Mouse (Mus musculus) thymus, postnatal 0 days (tissue): Measurements from ENCODE around the gene Tmem117. TPM values are rescaled to one million over a fixed set of nuclear protein-coding genes. Genes with fewer than 3 reads are reported as not detected.

Experiments
- DNase-seq: peaks from one replicate; pipeline ENCODE4 v3.0.0-alpha.2; 2015; ENCODE audit warnings: low spot score
- polyA plus RNA-seq: library from polyadenylated mRNA; unstranded; fragments of >200 nt; fragmentation: Nextera tagmentation; extraction: Ambion mirVana; gene quantifications from 2 replicates; pipeline ENCODE4 v1.2.1, GENCODE M21; 2015

The Tmem117 gene
- polyA plus RNA-seq, 1 experiment from 2014 or later = 0.55 TPM

- no peak for DNase-seq
Measured at GRCm38 (mm10) chr15:95005121-95005824, 376.2 kb downstream of the Tmem117 start.

- no peak for DNase-seq
Measured at GRCm38 (mm10) chr15:95022251-95022650, 393.2 kb downstream of the Tmem117 start.

- DNase-seq = no peak
Measured at GRCm38 (mm10) chr15:95024401-95024800, 395.4 kb downstream of the Tmem117 start.

- DNase-seq = no peak
Measured at GRCm38 (mm10) chr15:95028862-95029486, 399.9 kb downstream of the Tmem117 start.

GRCm38 (mm10) chr15:95029487-95029875 is 400.4 kb downstream of the Tmem117 start:
- no peak for DNase-seq

GRCm38 (mm10) chr15:95042437-95042836 is 413.4 kb downstream of the Tmem117 start:
- DNase-seq = no peak

- DNase-seq = no peak
Measured at GRCm38 (mm10) chr15:95044011-95044410, 415.0 kb downstream of the Tmem117 start.

GRCm38 (mm10) chr15:95047486-95047885 is 418.5 kb downstream of the Tmem117 start:
- DNase-seq = no peak

- no peak for DNase-seq
Measured at GRCm38 (mm10) chr15:95049171-95049729, 420.2 kb downstream of the Tmem117 start.

GRCm38 (mm10) chr15:95055081-95055650 is 426.1 kb downstream of the Tmem117 start:
- DNase-seq = no peak

GRCm38 (mm10) chr15:95068023-95068422 is 439.0 kb downstream of the Tmem117 start:
- no peak for DNase-seq

- DNase-seq = no peak
Measured at GRCm38 (mm10) chr15:95068799-95069198, 439.8 kb downstream of the Tmem117 start.

- DNase-seq = no peak
Measured at GRCm38 (mm10) chr15:95070881-95071280, 441.8 kb downstream of the Tmem117 start.

- DNase-seq = no peak
Measured at GRCm38 (mm10) chr15:95075356-95075755, 446.3 kb downstream of the Tmem117 start.

GRCm38 (mm10) chr15:95081654-95082053 is 452.6 kb downstream of the Tmem117 start:
- no peak for DNase-seq

GRCm38 (mm10) chr15:95085962-95086361 is 456.9 kb downstream of the Tmem117 start:
- DNase-seq = no peak

- no peak for DNase-seq
Measured at GRCm38 (mm10) chr15:95100133-95100532, 471.1 kb downstream of the Tmem117 start.

- DNase-seq = no peak
Measured at GRCm38 (mm10) chr15:95101522-95101921, 472.5 kb downstream of the Tmem117 start.

- no peak for DNase-seq
Measured at GRCm38 (mm10) chr15:95107246-95107809, 478.3 kb downstream of the Tmem117 start.

- no peak for DNase-seq
Measured at GRCm38 (mm10) chr15:95108626-95109025, 479.6 kb downstream of the Tmem117 start.

GRCm38 (mm10) chr15:95131401-95131800 is 502.4 kb downstream of the Tmem117 start:
- DNase-seq = no peak
